ENCODE assay signal across 10 mouse cellular contexts in the genomic region with DNA sequence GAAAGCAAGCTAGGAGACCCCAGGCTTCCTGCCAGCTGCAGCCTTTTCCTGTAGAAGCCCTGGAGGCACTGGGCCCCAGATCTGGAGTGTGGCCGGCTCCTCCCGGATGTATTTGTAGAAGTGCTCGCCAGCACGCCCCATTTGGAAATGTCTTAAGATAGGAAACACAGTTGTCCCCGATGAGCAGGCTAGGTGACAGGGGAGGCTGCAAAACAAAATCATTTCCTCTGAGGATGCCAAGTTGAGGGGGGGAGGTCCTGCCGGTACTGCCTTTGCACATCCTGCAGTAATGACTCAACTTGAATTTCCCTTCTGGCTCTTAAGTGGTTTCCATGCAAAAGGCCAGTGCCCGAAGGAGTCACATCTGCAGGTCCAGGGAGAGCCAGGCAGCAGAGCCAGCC.
A peak's percentile ranks its signal among the peaks of the same experiment; 100 is the strongest.
DNase-seq lines count a peak whose midpoint lies in the region; ATAC-seq and TF ChIP-seq lines count a peak whose summit lies in the region.
"Had no signal": no experiment of that assay in that cellular context is flagged by ENCODE, and none has a peak within 500 bp of the region (broad histone marks: within the 10 kb centered on the region; RNA-seq: fewer than 3 reads in every experiment).

No protein-coding gene starts in this region.

- H3K27me3 ChIP-seq in kidney, embryonic 15.5 days = no peaks in the 10 kb centered on the region
- no peaks in the 10 kb centered on the region for H3K27me3 ChIP-seq in intestine, postnatal 0 days (replicated peaks; ENCODE audit: control insufficient read depth, insufficient read depth, low read length)

- TF ChIP-seq CTCF in intestine, postnatal 0 days (IDR thresholded peaks at IDR 0.05; ENCODE audit: low read depth) = no peak

- peak overlapping the region; percentile 62; the same call in 1 of the 2 replicates for H3K27ac ChIP-seq in kidney, embryonic 15.5 days
- no peak overlapping the region for H3K27ac ChIP-seq in intestine, postnatal 0 days (ENCODE audit: low read depth, low read length)
- H3K27ac ChIP-seq: macrophage had no signal

- H3K4me1 ChIP-seq in kidney, embryonic 15.5 days = peaks cover 21% of the 10 kb centered on the region
- H3K4me1 ChIP-seq in intestine, postnatal 0 days (replicated peaks; ENCODE audit: control insufficient read depth, insufficient read depth, low read length) = no peaks in the 10 kb centered on the region

- H3K4me3 ChIP-seq in kidney, embryonic 15.5 days (replicated peaks) = no peak overlapping the region
- no peak overlapping the region for H3K4me3 ChIP-seq in intestine, postnatal 0 days (ENCODE audit: low read depth, low read length)
- H3K4me3 ChIP-seq: erythroblast, embryonic 14.5 days had no signal

- H3K36me3 ChIP-seq in kidney, embryonic 15.5 days = no peaks in the 10 kb centered on the region
- no peaks in the 10 kb centered on the region for H3K36me3 ChIP-seq in intestine, postnatal 0 days (ENCODE audit: control insufficient read depth, insufficient read depth)

- peak; percentile 10; the same call in 1 of the 2 replicates for ATAC-seq in granulocyte monocyte progenitor cell, adult 5-6 weeks (replicated peaks; ENCODE audit: poor library complexity, severe bottlenecking)
- peak; percentile 61; the same call in 1 of the 2 replicates for ATAC-seq in kidney, embryonic 15.5 days (replicated peaks; ENCODE audit: low FRiP score)
- no peak for ATAC-seq in intestine, postnatal 0 days

- no peaks in the 10 kb centered on the region for H3K9me3 ChIP-seq in kidney, embryonic 15.5 days (replicated peaks)
- no peaks in the 10 kb centered on the region for H3K9me3 ChIP-seq in intestine, postnatal 0 days (ENCODE audit: control insufficient read depth)

- 35% methylated on average over 7 of the region's 7 CpGs for WGBS in kidney, embryonic 15.5 days
- WGBS in intestine, postnatal 0 days = 57% methylated on average over 7 of the region's 7 CpGs

- no peak overlapping the region for H3K9ac ChIP-seq in kidney, embryonic 15.5 days
- H3K9ac ChIP-seq in intestine, postnatal 0 days (ENCODE audit: low read depth, low read length) = no peak overlapping the region

- peak; percentile 9 for DNase-seq in right cerebral cortex, adult 18-20 months
- no peak for DNase-seq in right cerebral cortex, postnatal 36 days (ENCODE audit: low spot score in 2 of 2)
- DNase-seq in layer of hippocampus, adult 9-10 months (ENCODE audit: low spot score) = no peak
- DNase-seq in thymus, postnatal 36 days = no peak
- DNase-seq in urinary bladder, adult 18-20 months (ENCODE audit: low spot score in 2 of 2) = no peak

- no peak overlapping the region for H3K4me2 ChIP-seq in kidney, embryonic 15.5 days
- no peak overlapping the region for H3K4me2 ChIP-seq in intestine, postnatal 0 days (replicated peaks; ENCODE audit: low read depth)
